Mouse (Mus musculus): ENCODE measurements at regions not wholly inside any gene's neighbourhood (a gene's known extent, or its start where the extent isn't known, plus 50 kb on each side); places are given as distances from the start of the nearest gene placed in this dataset.

- Histone ChIP-seq H3K36me3 (replicated peaks in 1 of 2; ENCODE audit: control insufficient read depth in 1 of 2, insufficient read depth in 1 of 2, low read length in 1 of 2) (no peaks in the 10 kb centered on the region), H3K9ac (ENCODE audit: insufficient read depth, low read depth) (no peak overlapping the region), H3K4me1 (ENCODE audit: control insufficient read depth in 1 of 2, insufficient read depth in 2 of 2) (peaks cover 0 to 5% of the 10 kb centered on the region in 2 experiments; a peak in 2 of 4 replicates), H3K79me2 (replicated peaks; ENCODE audit: control insufficient read depth, extremely low read depth, insufficient read depth, poor library complexity, severe bottlenecking) (no peaks in the 10 kb centered on the region), H3K9me3 (replicated peaks; ENCODE audit: low read length) (no peaks in the 10 kb centered on the region), H3K4me2 (ENCODE audit: insufficient read depth, low read depth, poor library complexity, severe bottlenecking) (no peak overlapping the region), H3K27me3 (replicated peaks) (no peaks in the 10 kb centered on the region), H3K27ac (ENCODE audit: insufficient read depth, low read depth) (no peak overlapping the region), H3K4me3 (replicated peaks in 1 of 3; ENCODE audit: low read depth in 2 of 3, low read length in 2 of 3, poor library complexity in 1 of 3) (no peak overlapping the region)
- dilution Hi-C loops (cut with MboI; ENCODE audit: extremely low pct_ligation_motif_present, extremely low pct_unique_long_range_greater_than_20kb, low sequenced_read_pairs) (no loop called here), in situ Hi-C loops (cut with MboI; ENCODE audit: low pct_ligation_motif_present, low pct_unique_long_range_greater_than_20kb, low sequenced_read_pairs) (no loop called here)
- peak; percentile 33 for DNase-seq (ENCODE audit: extremely low read depth)
- TF ChIP-seq MXI1 (IDR thresholded peaks at IDR 0.05; ENCODE audit: low read depth, low read length) (no peak), ELF1 (IDR thresholded peaks at IDR 0.05; ENCODE audit: low read depth, low read length) (no peak), POLR2AphosphoS2 (IDR thresholded peaks at IDR 0.05; ENCODE audit: low read depth, low read length) (no peak), JUND (conservative IDR thresholded peaks at IDR 0.05; ENCODE audit: low read depth, low read length) (no peak), HCFC1 (IDR thresholded peaks at IDR 0.05; ENCODE audit: low read depth, low read length) (no peak), TBP (conservative IDR thresholded peaks at IDR 0.05; ENCODE audit: low read depth, low read length) (no peak), TCF12 (IDR thresholded peaks at IDR 0.05; ENCODE audit: low read depth, low read length) (no peak), EP300 (IDR thresholded peaks at IDR 0.05; ENCODE audit: low read length) (no peak), ZNF384 (IDR thresholded peaks at IDR 0.05; ENCODE audit: low read depth, low read length) (no peak), BHLHE40 (IDR thresholded peaks at IDR 0.05; ENCODE audit: low read depth, low read length) (peak; percentile 22; the same call in 1 of the 2 replicates), USF2 (conservative IDR thresholded peaks at IDR 0.05; ENCODE audit: low read depth, low read length) (0 out of 2 replicates have a peak, but pooled peaks have one; percentile 13), SIN3A (IDR thresholded peaks at IDR 0.05; ENCODE audit: low read length) (no peak), ZKSCAN1 (IDR thresholded peaks at IDR 0.05; ENCODE audit: borderline replicate concordance, low read depth, low read length) (no peak), NELFE (IDR thresholded peaks at IDR 0.05; ENCODE audit: low read depth, low read length) (no peak), RAD21 (IDR thresholded peaks at IDR 0.05; ENCODE audit: low read depth, low read length) (no peak)
Measured at GRCm38 (mm10) chr3:128104516-128104915, 208.4 kb upstream of the Fam241a start.

GRCm38 (mm10) chr3:128093046-128093445 is 196.9 kb upstream of the Fam241a start:
- H3K4me1 ChIP-seq (ENCODE audit: control insufficient read depth in 1 of 2, insufficient read depth in 2 of 2), result no peaks in the 10 kb centered on the region
- no peaks in the 10 kb centered on the region for H3K27me3 ChIP-seq (replicated peaks)
- H3K79me2 ChIP-seq (replicated peaks; ENCODE audit: control insufficient read depth, extremely low read depth, insufficient read depth, poor library complexity, severe bottlenecking), result no peaks in the 10 kb centered on the region
- no peak for DNase-seq (ENCODE audit: extremely low read depth)
- in situ Hi-C loops (cut with MboI; ENCODE audit: low pct_ligation_motif_present, low pct_unique_long_range_greater_than_20kb, low sequenced_read_pairs), result no loop called here
- no peak overlapping the region for H3K4me3 ChIP-seq (replicated peaks in 1 of 3; ENCODE audit: low read depth in 2 of 3, low read length in 2 of 3, poor library complexity in 1 of 3)
- TF ChIP-seq E2F4 (IDR thresholded peaks at IDR 0.05; ENCODE audit: insufficient replicate concordance, low read depth, low read length) (no peak), ELF1 (IDR thresholded peaks at IDR 0.05; ENCODE audit: low read depth, low read length) (no peak), UBTF (IDR thresholded peaks at IDR 0.05; ENCODE audit: low read depth, low read length) (no peak), CTCF (conservative IDR thresholded peaks at IDR 0.05 in 1 of 2, IDR thresholded peaks at IDR 0.05 in 1 of 2; ENCODE audit: low read depth in 2 of 2, low read length in 2 of 2) (no peak), PAX5 (IDR thresholded peaks at IDR 0.05; ENCODE audit: low read length) (no peak), JUND (conservative IDR thresholded peaks at IDR 0.05; ENCODE audit: low read depth, low read length) (no peak), KAT2A (IDR thresholded peaks at IDR 0.05; ENCODE audit: insufficient replicate concordance, low read length) (no peak), USF1 (IDR thresholded peaks at IDR 0.05; ENCODE audit: low read depth, low read length) (no peak), GABPA (IDR thresholded peaks at IDR 0.05; ENCODE audit: insufficient replicate concordance, low read depth, low read length) (no peak), HCFC1 (IDR thresholded peaks at IDR 0.05; ENCODE audit: low read depth, low read length) (no peak), JUN (IDR thresholded peaks at IDR 0.05; ENCODE audit: insufficient read depth, low read depth, low read length) (no peak), ZMIZ1 (IDR thresholded peaks at IDR 0.05; ENCODE audit: low read depth, low read length) (no peak), RAD21 (IDR thresholded peaks at IDR 0.05; ENCODE audit: low read depth, low read length) (no peak), MYC (IDR thresholded peaks at IDR 0.05; ENCODE audit: low read depth, low read length) (no peak), SMC3 (IDR thresholded peaks at IDR 0.05; ENCODE audit: low read depth, low read length) (no peak), POLR2A (IDR thresholded peaks at IDR 0.05; ENCODE audit: low read depth, low read length) (no peak), ETS1 (conservative IDR thresholded peaks at IDR 0.05; ENCODE audit: low read depth, low read length) (no peak)
- no peak overlapping the region for H3K9ac ChIP-seq (ENCODE audit: insufficient read depth, low read depth)
- no peak overlapping the region for H3K27ac ChIP-seq (ENCODE audit: insufficient read depth, low read depth)
- no peaks in the 10 kb centered on the region for H3K36me3 ChIP-seq (replicated peaks in 1 of 2; ENCODE audit: control insufficient read depth in 1 of 2, insufficient read depth in 1 of 2, low read length in 1 of 2)
- H3K9me3 ChIP-seq (replicated peaks; ENCODE audit: low read length), result no peaks in the 10 kb centered on the region
- no peak overlapping the region for H3K4me2 ChIP-seq (ENCODE audit: insufficient read depth, low read depth, poor library complexity, severe bottlenecking)
- dilution Hi-C loops (cut with MboI; ENCODE audit: extremely low pct_ligation_motif_present, extremely low pct_unique_long_range_greater_than_20kb, low sequenced_read_pairs), result no loop called here
